Mouse (Mus musculus) neural tube, embryonic 15.5 days (tissue): ENCODE measurements around the gene Ephb4. TPM values are rescaled to one million over a fixed set of nuclear protein-coding genes. Genes with fewer than 3 reads are reported as not detected.

Source experiments
- ATAC-seq: fragments of 200-750 bp; cut with Nextera tagmentation; 2 replicates; pipeline ENCODE4 v1.8.0; 2017; ENCODE audit warnings: mild to moderate bottlenecking, moderate TSS enrichment, moderate library complexity; ENCODE audit not compliant: low FRiP score
- H3K27ac ChIP-seq: fragments of 300-500 bp; sonication (generic); replicated peaks from 2 replicates; pipeline ENCODE4 v1.5.1; 2015; ENCODE audit warnings: mild to moderate bottlenecking, inconsistent platforms
- H3K27me3 ChIP-seq: fragments of 300-500 bp; sonication (generic); replicated peaks from 2 replicates; pipeline ENCODE4 v1.6.1; 2015; ENCODE audit warnings: inconsistent platforms
- H3K36me3 ChIP-seq: fragments of 300-500 bp; sonication (generic); 2 replicates; pipeline ENCODE4 v1.6.1; 2015; ENCODE audit warnings: inconsistent platforms
- H3K4me1 ChIP-seq: fragments of 300-500 bp; sonication (generic); 2 replicates; pipeline ENCODE4 v1.6.1; 2015; ENCODE audit warnings: inconsistent platforms
- H3K4me2 ChIP-seq: fragments of 300-500 bp; sonication (generic); 2 replicates; pipeline ENCODE4 v1.6.1; 2015; ENCODE audit warnings: inconsistent platforms, mild to moderate bottlenecking, moderate library complexity
- H3K4me3 ChIP-seq: fragments of 300-500 bp; sonication (generic); replicated peaks from 2 replicates; pipeline ENCODE4 v1.5.1; 2015; ENCODE audit warnings: mild to moderate bottlenecking, inconsistent platforms
- H3K9ac ChIP-seq: fragments of 300-500 bp; sonication (generic); replicated peaks from 2 replicates; pipeline ENCODE4 v1.6.1; 2015; ENCODE audit warnings: mild to moderate bottlenecking, inconsistent platforms
- H3K9me3 ChIP-seq: fragments of 300-500 bp; sonication (generic); replicated peaks from 2 replicates; pipeline ENCODE4 v1.6.1; 2016; ENCODE audit warnings: inconsistent platforms
- WGBS: fragments of 180-500 bp; shearing (Covaris S2); methylation state at CpG from one replicate; pipeline ENCODE4 v1.1.7; 2015; ENCODE audit warnings: mixed read lengths; 5-methylcytosine and 5-hydroxymethylcytosine counted together
- polyA plus RNA-seq: library from polyadenylated mRNA; unstranded; fragments of >200 nt; fragmentation: Nextera tagmentation; extraction: Ambion mirVana; gene quantifications from 2 replicates; pipeline ENCODE4 v1.2.1, GENCODE M21; 2015

The Ephb4 gene
- polyA plus RNA-seq, 1 experiment from 2014 or later, result 6.9 TPM

- H3K9ac ChIP-seq, result peak overlapping the region; percentile 54
- H3K4me2 ChIP-seq, result peak overlapping the region; percentile 85
- peak overlapping the region; percentile 41 for H3K4me3 ChIP-seq
- no peaks in the 10 kb centered on the region for H3K36me3 ChIP-seq
- H3K9me3 ChIP-seq, result no peaks in the 10 kb centered on the region
- H3K27ac ChIP-seq, result peak overlapping the region; percentile 80
- no peaks in the 10 kb centered on the region for H3K27me3 ChIP-seq
- WGBS, result under 1% methylated on average over 19 of the region's 19 CpGs
- ATAC-seq, result peak; percentile 83
- peaks cover 29% of the 10 kb centered on the region for H3K4me1 ChIP-seq
These were observed 11.7 kb upstream of the Ephb4 start for GRCm38 (mm10) chr5:137338256-137338655.

- Histone ChIP-seq H3K27ac (peak overlapping the region; percentile 80), H3K36me3 (no peaks in the 10 kb centered on the region), H3K9me3 (no peaks in the 10 kb centered on the region), H3K4me2 (peak overlapping the region; percentile 85), H3K4me1 (peaks cover 29% of the 10 kb centered on the region), H3K4me3 (peak overlapping the region; percentile 41), H3K27me3 (no peaks in the 10 kb centered on the region), H3K9ac (peak overlapping the region; percentile 54)
- WGBS, result under 1% methylated on average over 11 of the region's 11 CpGs
- ATAC-seq, result peak; percentile 22
These were observed 11.1 kb upstream of the Ephb4 start for GRCm38 (mm10) chr5:137338663-137339289.

GRCm38 (mm10) chr5:137339290-137339979 lies 10.5 kb upstream of the Ephb4 start:
- ATAC-seq, result peak; percentile 55
- WGBS, result 6% methylated on average over 22 of the region's 22 CpGs
- H3K36me3 ChIP-seq, result no peaks in the 10 kb centered on the region
- peak overlapping the region; percentile 54 for H3K9ac ChIP-seq
- peak overlapping the region; percentile 80 for H3K27ac ChIP-seq
- H3K9me3 ChIP-seq, result no peaks in the 10 kb centered on the region
- peak overlapping the region; percentile 41 for H3K4me3 ChIP-seq
- H3K4me1 ChIP-seq, result peaks cover 25% of the 10 kb centered on the region
- peak overlapping the region; percentile 85 for H3K4me2 ChIP-seq
- H3K27me3 ChIP-seq, result no peaks in the 10 kb centered on the region

- H3K36me3 ChIP-seq, result no peaks in the 10 kb centered on the region
- H3K4me2 ChIP-seq, result peak overlapping the region; percentile 85
- no peak for ATAC-seq
- 75% methylated on average over 6 of the region's 6 CpGs for WGBS
- peak overlapping the region; percentile 80 for H3K27ac ChIP-seq
- H3K4me1 ChIP-seq, result peaks cover 25% of the 10 kb centered on the region
- peak overlapping the region; percentile 41 for H3K4me3 ChIP-seq
- H3K9ac ChIP-seq, result no peak overlapping the region
- H3K9me3 ChIP-seq, result no peaks in the 10 kb centered on the region
- H3K27me3 ChIP-seq, result no peaks in the 10 kb centered on the region
These were observed 9.7 kb upstream of the Ephb4 start for GRCm38 (mm10) chr5:137340222-137340621.

- 74% methylated on average over 7 of the region's 7 CpGs for WGBS
These were observed 7.4 kb upstream of the Ephb4 start for GRCm38 (mm10) chr5:137342407-137343012.

GRCm38 (mm10) chr5:137343412-137343811 lies 6.5 kb upstream of the Ephb4 start:
- Histone ChIP-seq H3K9me3 (no peaks in the 10 kb centered on the region), H3K4me1 (peaks cover 22% of the 10 kb centered on the region), H3K27me3 (no peaks in the 10 kb centered on the region; the same call in none of the 2 replicates), H3K4me3 (no peak overlapping the region), H3K36me3 (no peaks in the 10 kb centered on the region), H3K4me2 (no peak overlapping the region), H3K27ac (no peak overlapping the region), H3K9ac (no peak overlapping the region)
- WGBS, result 96% methylated on average over 5 of the region's 5 CpGs
- ATAC-seq, result no peak

More at GRCm38 (mm10) chr5:137342407-137343012, 7.4 kb upstream of the Ephb4 start:
- no peak overlapping the region for H3K9ac ChIP-seq
- ATAC-seq, result no peak
- H3K27ac ChIP-seq, result no peak overlapping the region
- H3K4me3 ChIP-seq, result no peak overlapping the region
- peaks cover 23% of the 10 kb centered on the region for H3K4me1 ChIP-seq
- H3K27me3 ChIP-seq, result no peaks in the 10 kb centered on the region; the same call in 1 of the 2 replicates
- H3K4me2 ChIP-seq, result no peak overlapping the region
- no peaks in the 10 kb centered on the region for H3K9me3 ChIP-seq
- H3K36me3 ChIP-seq, result no peaks in the 10 kb centered on the region

- Histone ChIP-seq H3K4me2 (no peak overlapping the region), H3K36me3 (no peaks in the 10 kb centered on the region), H3K27ac (no peak overlapping the region), H3K9me3 (no peaks in the 10 kb centered on the region), H3K4me1 (peaks cover 22% of the 10 kb centered on the region), H3K27me3 (peaks cover 4% of the 10 kb centered on the region), H3K9ac (no peak overlapping the region), H3K4me3 (no peak overlapping the region)
- no peak for ATAC-seq
These were observed 6.0 kb upstream of the Ephb4 start for GRCm38 (mm10) chr5:137343869-137344268.

- Histone ChIP-seq H3K4me1 (peaks cover 25% of the 10 kb centered on the region), H3K27me3 (peaks cover 23% of the 10 kb centered on the region), H3K4me2 (no peak overlapping the region), H3K27ac (no peak overlapping the region), H3K4me3 (no peak overlapping the region), H3K9me3 (no peaks in the 10 kb centered on the region), H3K9ac (no peak overlapping the region), H3K36me3 (no peaks in the 10 kb centered on the region)
- WGBS, result 22% methylated on average over 9 of the region's 9 CpGs
- ATAC-seq, result no peak
These were observed 4.1 kb upstream of the Ephb4 start for GRCm38 (mm10) chr5:137345821-137346220.

- peaks cover 31% of the 10 kb centered on the region for H3K4me1 ChIP-seq
- H3K9ac ChIP-seq, result no peak overlapping the region
- no peak for ATAC-seq
- H3K27ac ChIP-seq, result no peak overlapping the region
- H3K4me2 ChIP-seq, result no peak overlapping the region
- H3K9me3 ChIP-seq, result no peaks in the 10 kb centered on the region
- peaks cover 26% of the 10 kb centered on the region for H3K27me3 ChIP-seq
- WGBS, result 87% methylated on average over 1 of the region's 1 CpGs
- H3K36me3 ChIP-seq, result no peaks in the 10 kb centered on the region
- H3K4me3 ChIP-seq, result no peak overlapping the region
These were observed 3.5 kb upstream of the Ephb4 start for GRCm38 (mm10) chr5:137346388-137346787.

- Histone ChIP-seq H3K9ac (no peak overlapping the region), H3K4me2 (no peak overlapping the region), H3K4me1 (peaks cover 35% of the 10 kb centered on the region), H3K36me3 (no peaks in the 10 kb centered on the region), H3K27ac (no peak overlapping the region), H3K27me3 (peaks cover 26% of the 10 kb centered on the region), H3K4me3 (no peak overlapping the region), H3K9me3 (no peaks in the 10 kb centered on the region)
- no peak for ATAC-seq
- 93% methylated on average over 4 of the region's 4 CpGs for WGBS
These were observed 2.9 kb upstream of the Ephb4 start for GRCm38 (mm10) chr5:137346983-137347382.

- Histone ChIP-seq H3K9me3 (no peaks in the 10 kb centered on the region), H3K27ac (0 out of 2 replicates have a peak overlapping the region, but pooled peaks have one; percentile 28), H3K27me3 (peaks cover 26% of the 10 kb centered on the region), H3K9ac (no peak overlapping the region), H3K4me3 (no peak overlapping the region), H3K4me2 (peak overlapping the region; percentile 94; the same call in 1 of the 2 replicates), H3K4me1 (peaks cover 43% of the 10 kb centered on the region), H3K36me3 (no peaks in the 10 kb centered on the region)
- no peak for ATAC-seq
- 34% methylated on average over 7 of the region's 7 CpGs for WGBS
These were observed 2.1 kb upstream of the Ephb4 start for GRCm38 (mm10) chr5:137347856-137348255.
